Comparison of ENCODE assay signal across 8 mouse cellular contexts in genomic region chr8:85080532-85081215, GRCm38 (mm10). TPM values are rescaled to one million over a fixed set of nuclear protein-coding genes. Genes with fewer than 3 reads are reported as not detected.
DNase-seq lines count a peak whose midpoint lies in the region; ATAC-seq and TF ChIP-seq lines count a peak whose summit lies in the region.

TSS of gene Wdr83os (plus strand) at chr8:85080740.

- ATAC-seq in Patski: no peak
- peak; percentile 23 for ATAC-seq in intestine, embryonic 15.5 days
- ATAC-seq in limb, embryonic 12.5 days (ENCODE audit: insufficient number of reproducible peaks, insufficient read depth, low FRiP score, low TSS enrichment, low read depth): no peak
- ATAC-seq in midbrain, embryonic 13.5 days: peak; percentile 26
- 0 out of 2 replicates have a peak, but pooled peaks have one; percentile 2 for ATAC-seq in stomach, embryonic 14.5 days (ENCODE audit: insufficient number of reproducible peaks, insufficient read depth, low FRiP score, low read depth)

- no peak for TF ChIP-seq CTCF in Patski (IDR thresholded peaks at IDR 0.05)

- intact Hi-C loops in gastrocnemius, postnatal 36 days (cut with DNase I): loop anchor here (10.0 kb wide), 1 partner anchor 194 kb away; no protein-coding TSS in a partner anchor

- peak within 1 kb of the TSS; percentile 83 for H3K27ac ChIP-seq in intestine, embryonic 15.5 days
- H3K27ac ChIP-seq in limb, embryonic 12.5 days: peak within 1 kb of the TSS; percentile 56
- H3K27ac ChIP-seq in midbrain, embryonic 13.5 days: peak within 1 kb of the TSS; percentile 40; the same call in 1 of the 2 replicates
- H3K27ac ChIP-seq in stomach, embryonic 14.5 days (ENCODE audit: low read length): peak within 1 kb of the TSS; percentile 72; the same call in 1 of the 2 replicates

- peaks cover 19% of the 10 kb centered on the region for H3K4me1 ChIP-seq in intestine, embryonic 15.5 days (replicated peaks)
- peaks cover 28% of the 10 kb centered on the region for H3K4me1 ChIP-seq in limb, embryonic 12.5 days (replicated peaks)
- peaks cover 36% of the 10 kb centered on the region for H3K4me1 ChIP-seq in midbrain, embryonic 13.5 days (replicated peaks)
- peaks cover 15% of the 10 kb centered on the region for H3K4me1 ChIP-seq in stomach, embryonic 14.5 days (ENCODE audit: control insufficient read depth, insufficient read depth, low read length)

- H3K4me3 ChIP-seq in intestine, embryonic 15.5 days (replicated peaks): peak within 1 kb of the TSS; percentile 78
- H3K4me3 ChIP-seq in limb, embryonic 12.5 days (replicated peaks): peak within 1 kb of the TSS; percentile 91
- peak within 1 kb of the TSS; percentile 82 for H3K4me3 ChIP-seq in midbrain, embryonic 13.5 days (replicated peaks)
- H3K4me3 ChIP-seq in stomach, embryonic 14.5 days (ENCODE audit: low read depth, low read length): peak within 1 kb of the TSS; percentile 82

- CTCF ChIA-PET in Patski (lab: Charles Lee): no interaction called here

- DNase-seq in 3134 (ENCODE audit: extremely low read depth, insufficient read length, low spot score): peak; percentile 73
- DNase-seq in Patski (ENCODE audit: low read depth, low spot score): no peak
- peak; percentile 73 for DNase-seq in embryo, embryonic 10 days (ENCODE audit: low spot score)
- peak in 1 of 2 experiments; percentile 67 for DNase-seq in gastrocnemius, postnatal 36 days

- H3K27me3 ChIP-seq in Patski: no peaks in the 10 kb centered on the region
- no peaks in the 10 kb centered on the region for H3K27me3 ChIP-seq in intestine, embryonic 15.5 days (replicated peaks)
- no peaks in the 10 kb centered on the region for H3K27me3 ChIP-seq in limb, embryonic 12.5 days
- no peaks in the 10 kb centered on the region for H3K27me3 ChIP-seq in midbrain, embryonic 13.5 days
- H3K27me3 ChIP-seq in stomach, embryonic 14.5 days (ENCODE audit: control insufficient read depth, insufficient read depth, low read length): no peaks in the 10 kb centered on the region

- peak within 1 kb of the TSS; percentile 91 for H3K9ac ChIP-seq in intestine, embryonic 15.5 days
- H3K9ac ChIP-seq in limb, embryonic 12.5 days (replicated peaks): peak within 1 kb of the TSS; percentile 89
- peak within 1 kb of the TSS; percentile 88 for H3K9ac ChIP-seq in midbrain, embryonic 13.5 days (replicated peaks)
- H3K9ac ChIP-seq in stomach, embryonic 14.5 days (replicated peaks; ENCODE audit: low read depth, low read length): peak within 1 kb of the TSS; percentile 81

- H3K36me3 ChIP-seq in intestine, embryonic 15.5 days: peaks cover 8% of the 10 kb centered on the region
- H3K36me3 ChIP-seq in limb, embryonic 12.5 days: peaks cover 38% of the 10 kb centered on the region
- peaks cover 29% of the 10 kb centered on the region for H3K36me3 ChIP-seq in midbrain, embryonic 13.5 days
- peaks cover 24% of the 10 kb centered on the region for H3K36me3 ChIP-seq in stomach, embryonic 14.5 days (ENCODE audit: control insufficient read depth, insufficient read depth, low read length)

- H3K9me3 ChIP-seq in intestine, embryonic 15.5 days: no peaks in the 10 kb centered on the region
- H3K9me3 ChIP-seq in limb, embryonic 12.5 days: no peaks in the 10 kb centered on the region
- no peaks in the 10 kb centered on the region for H3K9me3 ChIP-seq in midbrain, embryonic 13.5 days
- no peaks in the 10 kb centered on the region for H3K9me3 ChIP-seq in stomach, embryonic 14.5 days (ENCODE audit: control insufficient read depth, low read depth, low read length)

- peak within 1 kb of the TSS; percentile 94 for H3K4me2 ChIP-seq in intestine, embryonic 15.5 days (replicated peaks)
- peak within 1 kb of the TSS; percentile 89 for H3K4me2 ChIP-seq in limb, embryonic 12.5 days
- peak within 1 kb of the TSS; percentile 96 for H3K4me2 ChIP-seq in midbrain, embryonic 13.5 days (replicated peaks)
- peak within 1 kb of the TSS; percentile 96 for H3K4me2 ChIP-seq in stomach, embryonic 14.5 days (replicated peaks; ENCODE audit: low read depth, low read length)

- in situ Hi-C loops in Patski (cut with MboI; ENCODE audit: low pct_unique_long_range_greater_than_20kb): no loop called here

- POLR2A ChIA-PET in Patski (lab: Charles Lee): interaction anchor here (0.8 kb wide), 1 partner anchor 8 kb away, joined by 3 read pairs; no protein-coding TSS in a partner anchor

- WGBS in intestine, embryonic 15.5 days: under 1% methylated on average over 30 of the region's 30 CpGs
- under 1% methylated on average over 30 of the region's 30 CpGs for WGBS in limb, embryonic 12.5 days
- WGBS in midbrain, embryonic 13.5 days: under 1% methylated on average over 30 of the region's 30 CpGs
- WGBS in stomach, embryonic 14.5 days: under 1% methylated on average over 30 of the region's 30 CpGs

RNA-seq across cellular contexts. Expression of gene Wdr83os, which starts in this region (rescaled TPM):
- polyA plus RNA-seq in Patski (2021): 104 TPM
- 10 to 100 TPM; 37.3 to 44.5 TPM for total RNA-seq in gastrocnemius, postnatal 36 days (2021)
- polyA plus RNA-seq in intestine, embryonic 15.5 days (2015; fragmentation: Nextera tagmentation; extraction: Ambion mirVana): 133 and 151 TPM in 2 replicates
- 121 and 123 TPM in 2 replicates for polyA plus RNA-seq in limb, embryonic 12.5 days (2016; fragmentation: Nextera tagmentation; extraction: Ambion mirVana)
- 134 and 137 TPM in 2 replicates for polyA plus RNA-seq in midbrain, embryonic 13.5 days (2015; fragmentation: Nextera tagmentation; extraction: Ambion mirVana)
- polyA plus RNA-seq in stomach, embryonic 14.5 days (2014; fragmentation: Nextera tagmentation; extraction: Ambion mirVana): 144 and 153 TPM in 2 replicates

Comparison
In these comparisons a context has a peak if more than half of its experiments do, and no peak if none do; other contexts are left out.
1. ATAC-seq: peak in intestine, embryonic 15.5 days (single experiment), midbrain, embryonic 13.5 days (single experiment) and stomach, embryonic 14.5 days (single experiment); none in Patski (single experiment) and limb, embryonic 12.5 days (single experiment).
2. Peak in every context shown above with its lines, with median percentiles within 50 percentile points of each other: H3K27ac ChIP-seq, H3K4me2 ChIP-seq, H3K4me3 ChIP-seq and H3K9ac ChIP-seq.